In the genomic region with DNA sequence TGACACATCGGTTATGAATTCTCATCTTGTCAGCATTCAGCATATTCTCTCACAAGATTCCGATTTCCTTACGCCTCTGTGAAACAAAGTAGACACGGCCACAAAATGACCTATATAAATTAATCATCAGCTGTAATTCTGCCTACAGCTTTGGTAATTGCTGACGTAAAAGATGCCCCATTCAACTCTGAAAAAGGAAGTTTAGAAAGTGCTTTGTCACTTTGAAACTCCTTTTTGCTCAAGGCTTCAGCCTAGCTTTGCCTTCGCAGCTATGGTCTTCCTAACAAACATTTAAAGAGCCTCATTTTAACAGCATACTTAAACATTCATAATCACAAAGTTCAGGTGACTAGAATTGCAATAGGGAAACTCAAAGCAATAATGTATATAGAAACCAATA, we compare ENCODE assay signal across 1 mouse cellular context.
A peak's percentile ranks its signal among the peaks of the same experiment; 100 is the strongest.
TF ChIP-seq lines count a peak whose summit lies in the region.

No protein-coding gene starts in this region.

TF ChIP-seq in CH12.LX, 34 proteins besides CTCF, POLR2A, EP300 and RAD21 (continued from another document):
- peak; percentile 58; the same call in 1 of the 2 replicates for TF ChIP-seq JUND (conservative IDR thresholded peaks at IDR 0.05; ENCODE audit: low read depth, low read length)
